Mouse (Mus musculus) embryonic facial prominence, embryonic 11.5 days (tissue): ENCODE results near the gene Tgfb3. TPM values are rescaled to one million over a fixed set of nuclear protein-coding genes. Genes with fewer than 3 reads are reported as not detected.
A peak's percentile ranks its signal among the peaks of the same experiment; 100 is the strongest.

Experiments used
- ATAC-seq: fragments of 200-750 bp; cut with Nextera tagmentation; replicated peaks from 2 replicates; pipeline ENCODE4 v1.8.0; 2017; ENCODE audit warnings: low read depth; ENCODE audit not compliant: insufficient number of reproducible peaks, low FRiP score, low TSS enrichment
- DNase-seq: peaks from one replicate; pipeline ENCODE4 v3.0.0-alpha.2; 2015; ENCODE audit warnings: low spot score
- H3K27ac ChIP-seq: fragments of 300-500 bp; sonication (generic); replicated peaks from 2 replicates; pipeline ENCODE4 v1.5.1; 2014; ENCODE audit warnings: mild to moderate bottlenecking, low read depth, low read length, control low read depth
- H3K27me3 ChIP-seq: fragments of 300-500 bp; sonication (generic); 2 replicates; pipeline ENCODE4 v1.6.1; 2014; ENCODE audit warnings: mild to moderate bottlenecking, low read length, moderate library complexity, mixed read lengths; ENCODE audit not compliant: control insufficient read depth, insufficient read depth
- H3K36me3 ChIP-seq: fragments of 300-500 bp; sonication (generic); replicated peaks from 2 replicates; pipeline ENCODE4 v1.6.1; 2014; ENCODE audit warnings: low read depth, mild to moderate bottlenecking, low read length, moderate library complexity, mixed read lengths; ENCODE audit not compliant: control insufficient read depth, insufficient read depth
- H3K4me1 ChIP-seq: fragments of 300-500 bp; sonication (generic); 2 replicates; pipeline ENCODE4 v1.6.1; 2014; ENCODE audit warnings: low read length, mixed read lengths; ENCODE audit not compliant: control insufficient read depth, insufficient read depth
- H3K4me2 ChIP-seq: fragments of 300-500 bp; sonication (generic); 2 replicates; pipeline ENCODE4 v1.6.1; 2014; ENCODE audit warnings: low read depth, mild to moderate bottlenecking, control low read depth, low read length, moderate library complexity
- H3K4me3 ChIP-seq: fragments of 300-500 bp; sonication (generic); 2 replicates; pipeline ENCODE4 v1.5.1; 2014; ENCODE audit warnings: low read depth, low read length, control low read depth
- H3K9ac ChIP-seq: fragments of 300-500 bp; sonication (generic); replicated peaks from 2 replicates; pipeline ENCODE4 v1.6.1; 2014; ENCODE audit warnings: mild to moderate bottlenecking, control low read depth, low read length
- H3K9me3 ChIP-seq: fragments of 300-500 bp; sonication (generic); replicated peaks from 2 replicates; pipeline ENCODE4 v1.6.1; 2016; ENCODE audit warnings: mild to moderate bottlenecking, low read length, inconsistent platforms, mixed read lengths; ENCODE audit not compliant: control insufficient read depth
- WGBS: fragments of 180-500 bp; shearing (Covaris S2); extraction: QIAGEN DNeasy Blood & Tissue Kit; methylation state at CpG from one replicate; pipeline ENCODE4 v1.1.7; 2014; 5-methylcytosine and 5-hydroxymethylcytosine counted together
- polyA plus RNA-seq: library from polyadenylated mRNA; unstranded; fragments of >200 nt; fragmentation: Nextera tagmentation; extraction: Ambion mirVana; gene quantifications from 2 replicates; pipeline ENCODE4 v1.2.1, GENCODE M21; 2014

Gene Tgfb3
- polyA plus RNA-seq, 1 experiment from 2014 or later: 12.1 TPM

GRCm38 (mm10) chr12:86014621-86015020, 64.2 kb downstream of the Tgfb3 start:
- no peaks in the 10 kb centered on the region for H3K9me3 ChIP-seq
- no peaks in the 10 kb centered on the region for H3K36me3 ChIP-seq
- no peak overlapping the region for H3K4me2 ChIP-seq
- no peaks in the 10 kb centered on the region for H3K4me1 ChIP-seq
- no peak overlapping the region for H3K27ac ChIP-seq
- H3K27me3 ChIP-seq: no peaks in the 10 kb centered on the region
- no peak overlapping the region for H3K9ac ChIP-seq
- DNase-seq (no peak), ATAC-seq (no peak)
- WGBS: 86% methylated on average over 3 of the region's 3 CpGs
- no peak overlapping the region for H3K4me3 ChIP-seq

GRCm38 (mm10) chr12:86014174-86014573, 64.7 kb downstream of the Tgfb3 start:
- WGBS: 86% methylated on average over 2 of the region's 2 CpGs
- Histone ChIP-seq H3K9ac (no peak overlapping the region), H3K9me3 (no peaks in the 10 kb centered on the region), H3K27ac (no peak overlapping the region), H3K36me3 (no peaks in the 10 kb centered on the region), H3K27me3 (no peaks in the 10 kb centered on the region), H3K4me2 (no peak overlapping the region), H3K4me3 (no peak overlapping the region), H3K4me1 (no peaks in the 10 kb centered on the region)
- ATAC-seq (no peak), DNase-seq (no peak)

GRCm38 (mm10) chr12:86012195-86012594, 66.6 kb downstream of the Tgfb3 start:
- Histone ChIP-seq H3K9ac (no peak overlapping the region), H3K27ac (no peak overlapping the region), H3K4me3 (no peak overlapping the region), H3K4me2 (no peak overlapping the region), H3K9me3 (no peaks in the 10 kb centered on the region), H3K27me3 (no peaks in the 10 kb centered on the region), H3K4me1 (no peaks in the 10 kb centered on the region), H3K36me3 (no peaks in the 10 kb centered on the region)
- DNase-seq (no peak), ATAC-seq (no peak)
- 88% methylated on average over 2 of the region's 2 CpGs for WGBS

GRCm38 (mm10) chr12:86010656-86011055, 68.2 kb downstream of the Tgfb3 start:
- Histone ChIP-seq H3K4me3 (no peak overlapping the region), H3K4me1 (no peaks in the 10 kb centered on the region), H3K27ac (no peak overlapping the region; the same call in 1 of the 2 replicates), H3K4me2 (no peak overlapping the region), H3K27me3 (no peaks in the 10 kb centered on the region), H3K9ac (no peak overlapping the region), H3K36me3 (no peaks in the 10 kb centered on the region), H3K9me3 (no peaks in the 10 kb centered on the region)
- ATAC-seq (no peak), DNase-seq (peak; percentile 17)
- WGBS: 58% methylated on average over 5 of the region's 5 CpGs

GRCm38 (mm10) chr12:86007377-86007776, 71.5 kb downstream of the Tgfb3 start:
- no peaks in the 10 kb centered on the region for H3K27me3 ChIP-seq
- no peaks in the 10 kb centered on the region for H3K36me3 ChIP-seq
- no peak overlapping the region for H3K4me3 ChIP-seq
- no peak overlapping the region for H3K4me2 ChIP-seq
- H3K9me3 ChIP-seq: no peaks in the 10 kb centered on the region
- no peaks in the 10 kb centered on the region for H3K4me1 ChIP-seq
- 78% methylated on average over 3 of the region's 3 CpGs for WGBS
- H3K9ac ChIP-seq: no peak overlapping the region
- ATAC-seq (no peak), DNase-seq (no peak)
- H3K27ac ChIP-seq: no peak overlapping the region

Other genes starting within 250 kb of the Tgfb3 start
- gene Ift43, start 3.5 kb upstream of the Tgfb3 start, polyA plus RNA-seq: 71.0 and 80.3 TPM in 2 replicates
- gene Gpatch2l, start 162.8 kb upstream of the Tgfb3 start, polyA plus RNA-seq: 15.5 and 16.2 TPM in 2 replicates